Mouse (Mus musculus) liver, embryonic 13.5 days (tissue): ENCODE results near the gene Celf2. TPM values are rescaled to one million over a fixed set of nuclear protein-coding genes. Genes with fewer than 3 reads are reported as not detected.

Experiments used
- ATAC-seq: fragments of 200-750 bp; cut with Nextera tagmentation; 2 replicates; pipeline ENCODE4 v1.8.0; 2017; ENCODE audit warnings: low read depth, mild to moderate bottlenecking, moderate number of reproducible peaks, moderate library complexity
- DNase-seq: peaks from one replicate; pipeline ENCODE4 v3.0.0; 2022
- H3K27ac ChIP-seq: fragments of 300-500 bp; sonication (generic); 2 replicates; pipeline ENCODE4 v1.5.1; 2015; ENCODE audit warnings: moderate library complexity, mild to moderate bottlenecking, inconsistent platforms
- H3K27me3 ChIP-seq: fragments of 300-500 bp; sonication (generic); 2 replicates; pipeline ENCODE4 v1.6.1; 2015; ENCODE audit warnings: mild to moderate bottlenecking, inconsistent platforms
- H3K36me3 ChIP-seq: fragments of 300-500 bp; sonication (generic); 2 replicates; pipeline ENCODE4 v1.6.1; 2015; ENCODE audit warnings: mild to moderate bottlenecking, inconsistent platforms
- H3K4me1 ChIP-seq: fragments of 300-500 bp; sonication (generic); replicated peaks from 2 replicates; pipeline ENCODE4 v1.6.1; 2015; ENCODE audit warnings: inconsistent platforms
- H3K4me2 ChIP-seq: fragments of 300-500 bp; sonication (generic); 2 replicates; pipeline ENCODE4 v1.6.1; 2015; ENCODE audit warnings: inconsistent platforms, mild to moderate bottlenecking, moderate library complexity
- H3K4me3 ChIP-seq: fragments of 300-500 bp; sonication (generic); replicated peaks from 2 replicates; pipeline ENCODE4 v1.5.1; 2015; ENCODE audit warnings: mild to moderate bottlenecking, inconsistent platforms
- H3K9ac ChIP-seq: fragments of 300-500 bp; sonication (generic); 2 replicates; pipeline ENCODE4 v1.6.1; 2015; ENCODE audit warnings: mild to moderate bottlenecking, inconsistent platforms
- H3K9me3 ChIP-seq: fragments of 300-500 bp; sonication (generic); replicated peaks from 2 replicates; pipeline ENCODE4 v1.6.1; 2016; ENCODE audit warnings: inconsistent platforms
- WGBS: fragments of 180-500 bp; shearing (Covaris S2); methylation state at CpG from one replicate; pipeline ENCODE4 v1.1.7; 2015; ENCODE audit not compliant: insufficient replicate concordance; 5-methylcytosine and 5-hydroxymethylcytosine counted together
- polyA plus RNA-seq: library from polyadenylated mRNA; unstranded; fragments of >200 nt; fragmentation: Nextera tagmentation; extraction: Ambion mirVana; gene quantifications from 2 replicates; pipeline ENCODE4 v1.2.1, GENCODE M21; 2015

Gene Celf2
- polyA plus RNA-seq, 1 experiment from 2014 or later = 11.0 TPM

- Histone ChIP-seq H3K4me1 (no peaks in the 10 kb centered on the region), H3K9ac (no peak overlapping the region), H3K27ac (no peak overlapping the region), H3K27me3 (no peaks in the 10 kb centered on the region), H3K36me3 (no peaks in the 10 kb centered on the region), H3K4me2 (no peak overlapping the region), H3K4me3 (no peak overlapping the region), H3K9me3 (no peaks in the 10 kb centered on the region)
- WGBS = 44% methylated on average over 2 of the region's 2 CpGs
- ATAC-seq (no peak), DNase-seq (no peak)
Observed at GRCm38 (mm10) chr2:7233411-7233810, 276.0 kb downstream of the Celf2 start.

GRCm38 (mm10) chr2:7226785-7227184 is 282.6 kb downstream of the Celf2 start:
- H3K4me3 ChIP-seq = no peak overlapping the region
- no peak for DNase-seq
- H3K4me2 ChIP-seq = no peak overlapping the region
- no peaks in the 10 kb centered on the region for H3K4me1 ChIP-seq
- no peak for ATAC-seq
- H3K9me3 ChIP-seq = no peaks in the 10 kb centered on the region
- H3K27ac ChIP-seq = no peak overlapping the region
- 58% methylated on average over 7 of the region's 7 CpGs for WGBS
- H3K36me3 ChIP-seq = no peaks in the 10 kb centered on the region
- H3K9ac ChIP-seq = no peak overlapping the region
- no peaks in the 10 kb centered on the region for H3K27me3 ChIP-seq

- Histone ChIP-seq H3K4me2 (no peak overlapping the region), H3K27ac (no peak overlapping the region), H3K9me3 (no peaks in the 10 kb centered on the region), H3K4me3 (no peak overlapping the region), H3K9ac (no peak overlapping the region), H3K36me3 (no peaks in the 10 kb centered on the region), H3K4me1 (no peaks in the 10 kb centered on the region), H3K27me3 (no peaks in the 10 kb centered on the region)
- no peak for DNase-seq
- WGBS = 49% methylated on average over 3 of the region's 3 CpGs
- no peak for ATAC-seq
Observed at GRCm38 (mm10) chr2:7224346-7225071, 284.9 kb downstream of the Celf2 start.

GRCm38 (mm10) chr2:7223538-7223937 is 285.8 kb downstream of the Celf2 start:
- no peak overlapping the region for H3K9ac ChIP-seq
- DNase-seq = no peak

GRCm38 (mm10) chr2:7222886-7223285 is 286.5 kb downstream of the Celf2 start:
- Histone ChIP-seq H3K9ac (no peak overlapping the region), H3K27ac (no peak overlapping the region), H3K9me3 (no peaks in the 10 kb centered on the region), H3K27me3 (no peaks in the 10 kb centered on the region), H3K36me3 (no peaks in the 10 kb centered on the region), H3K4me3 (no peak overlapping the region), H3K4me2 (no peak overlapping the region), H3K4me1 (no peaks in the 10 kb centered on the region)
- WGBS = 48% methylated on average over 6 of the region's 6 CpGs
- no peak for DNase-seq
- no peak for ATAC-seq

More at GRCm38 (mm10) chr2:7223538-7223937, 285.8 kb downstream of the Celf2 start:
- H3K4me1 ChIP-seq = no peaks in the 10 kb centered on the region
- no peaks in the 10 kb centered on the region for H3K27me3 ChIP-seq
- H3K27ac ChIP-seq = no peak overlapping the region
- H3K36me3 ChIP-seq = no peaks in the 10 kb centered on the region
- H3K4me2 ChIP-seq = no peak overlapping the region
- 34% methylated on average over 2 of the region's 2 CpGs for WGBS
- ATAC-seq = no peak
- no peak overlapping the region for H3K4me3 ChIP-seq
- H3K9me3 ChIP-seq = no peaks in the 10 kb centered on the region

- WGBS = 44% methylated on average over 1 of the region's 1 CpGs
- DNase-seq = no peak
- no peaks in the 10 kb centered on the region for H3K27me3 ChIP-seq
Observed at GRCm38 (mm10) chr2:7221856-7222255, 287.5 kb downstream of the Celf2 start.

GRCm38 (mm10) chr2:7218101-7218500 is 291.3 kb downstream of the Celf2 start:
- no peaks in the 10 kb centered on the region for H3K36me3 ChIP-seq
- H3K9me3 ChIP-seq = no peaks in the 10 kb centered on the region
- no peak for DNase-seq
- H3K4me3 ChIP-seq = no peak overlapping the region
- H3K27ac ChIP-seq = no peak overlapping the region
- ATAC-seq = no peak
- WGBS = 68% methylated on average over 2 of the region's 2 CpGs
- no peak overlapping the region for H3K9ac ChIP-seq
- no peak overlapping the region for H3K4me2 ChIP-seq
- H3K4me1 ChIP-seq = no peaks in the 10 kb centered on the region
- no peaks in the 10 kb centered on the region for H3K27me3 ChIP-seq

More at GRCm38 (mm10) chr2:7221856-7222255, 287.5 kb downstream of the Celf2 start:
- Histone ChIP-seq H3K9me3 (no peaks in the 10 kb centered on the region), H3K4me1 (no peaks in the 10 kb centered on the region), H3K4me3 (no peak overlapping the region), H3K9ac (no peak overlapping the region), H3K27ac (no peak overlapping the region), H3K4me2 (no peak overlapping the region), H3K36me3 (no peaks in the 10 kb centered on the region)
- ATAC-seq = no peak

GRCm38 (mm10) chr2:7207691-7208504 is 301.5 kb downstream of the Celf2 start:
- Histone ChIP-seq H3K9ac (no peak overlapping the region), H3K27me3 (no peaks in the 10 kb centered on the region), H3K4me3 (no peak overlapping the region), H3K9me3 (no peaks in the 10 kb centered on the region), H3K4me2 (no peak overlapping the region), H3K27ac (no peak overlapping the region), H3K4me1 (no peaks in the 10 kb centered on the region), H3K36me3 (no peaks in the 10 kb centered on the region)
- DNase-seq = no peak
- no peak for ATAC-seq
- 72% methylated on average over 15 of the region's 15 CpGs for WGBS

- H3K9me3 ChIP-seq = no peaks in the 10 kb centered on the region
- no peak overlapping the region for H3K27ac ChIP-seq
- no peak overlapping the region for H3K9ac ChIP-seq
- no peak for ATAC-seq
- H3K4me2 ChIP-seq = no peak overlapping the region
- 40% methylated on average over 2 of the region's 2 CpGs for WGBS
- H3K4me1 ChIP-seq = no peaks in the 10 kb centered on the region
- no peak overlapping the region for H3K4me3 ChIP-seq
- H3K27me3 ChIP-seq = no peaks in the 10 kb centered on the region
- no peak for DNase-seq
- no peaks in the 10 kb centered on the region for H3K36me3 ChIP-seq
Observed at GRCm38 (mm10) chr2:7193413-7193812, 315.9 kb downstream of the Celf2 start.

- Histone ChIP-seq H3K27me3 (no peaks in the 10 kb centered on the region), H3K36me3 (no peaks in the 10 kb centered on the region), H3K4me1 (no peaks in the 10 kb centered on the region), H3K9ac (no peak overlapping the region), H3K4me2 (no peak overlapping the region), H3K27ac (no peak overlapping the region), H3K9me3 (no peaks in the 10 kb centered on the region), H3K4me3 (no peak overlapping the region)
- 37% methylated on average over 1 of the region's 1 CpGs for WGBS
- DNase-seq (no peak), ATAC-seq (no peak)
Observed at GRCm38 (mm10) chr2:7179186-7179585, 330.2 kb downstream of the Celf2 start.

GRCm38 (mm10) chr2:7173271-7174064 is 335.9 kb downstream of the Celf2 start:
- ATAC-seq (no peak), DNase-seq (no peak)
- Histone ChIP-seq H3K27me3 (no peaks in the 10 kb centered on the region), H3K4me1 (no peaks in the 10 kb centered on the region), H3K4me2 (no peak overlapping the region), H3K36me3 (no peaks in the 10 kb centered on the region), H3K9me3 (no peaks in the 10 kb centered on the region), H3K27ac (no peak overlapping the region), H3K4me3 (no peak overlapping the region), H3K9ac (no peak overlapping the region)
- WGBS = 66% methylated on average over 11 of the region's 11 CpGs
